Mouse (Mus musculus) MEL (cell line): ENCODE data around the gene Trim41. TPM values are rescaled to one million over a fixed set of nuclear protein-coding genes. Genes with fewer than 3 reads are reported as not detected.

Source experiments
- DNase-seq: peaks from one replicate; pipeline ENCODE4 v3.0.0; 2011; ENCODE audit warnings: low read depth, low spot score
- H3K27ac ChIP-seq: 2 replicates; pipeline ENCODE4 v1.5.1; 2012; ENCODE audit warnings: low read depth, mild to moderate bottlenecking, control low read depth, low read length, moderate library complexity; ENCODE audit not compliant: control insufficient read depth
- H3K27me3 ChIP-seq, 2 experiments: fragments of 150-350 bp in 1 of 2; sonication (generic) in 1 of 2; 2 replicates each; pipeline ENCODE4 v1.6.1; 2012; ENCODE audit warnings: low read length in 2 of 2, mild to moderate bottlenecking in 2 of 2, improper control_type of control experiment in 1 of 2, moderate library complexity in 1 of 2; ENCODE audit not compliant: insufficient read depth in 2 of 2, control insufficient read depth in 1 of 2
- H3K36me3 ChIP-seq, 2 experiments: 2 replicates each; pipeline ENCODE4 v1.6.1; 2012 to 2014; ENCODE audit warnings: low read length in 2 of 2, improper control_type of control experiment in 1 of 2, inconsistent platforms in 1 of 2, mild to moderate bottlenecking in 1 of 2; ENCODE audit not compliant: insufficient read depth in 2 of 2, control insufficient read depth in 1 of 2
- H3K4me1 ChIP-seq, 2 experiments: fragments of 150-350 bp in 1 of 2; sonication (generic) in 1 of 2; 2 replicates each; pipeline ENCODE4 v1.6.1; 2012; ENCODE audit warnings: low read length in 2 of 2, improper control_type of control experiment in 1 of 2, mild to moderate bottlenecking in 1 of 2; ENCODE audit not compliant: insufficient read depth in 2 of 2, control insufficient read depth in 1 of 2
- H3K4me3 ChIP-seq, 2 experiments: fragments of 150-350 bp in 1 of 2; sonication (generic) in 1 of 2; 2 replicates each; pipeline ENCODE4 v1.5.1; 2012; ENCODE audit warnings: low read depth in 2 of 2, low read length in 2 of 2, mild to moderate bottlenecking in 2 of 2, moderate library complexity in 2 of 2, control low read depth in 1 of 2, improper control_type of control experiment in 1 of 2; ENCODE audit not compliant: control insufficient read depth in 1 of 2, insufficient read depth in 1 of 2
- H3K79me2 ChIP-seq: 2 replicates; pipeline ENCODE4 v1.6.1; 2012; ENCODE audit warnings: mild to moderate bottlenecking, low read length, moderate library complexity; ENCODE audit not compliant: control insufficient read depth, poor library complexity, insufficient read depth
- H3K9ac ChIP-seq: 2 replicates; pipeline ENCODE4 v1.6.1; 2012; ENCODE audit warnings: low read depth, mild to moderate bottlenecking, control low read depth, low read length, moderate library complexity; ENCODE audit not compliant: control insufficient read depth, poor library complexity, severe bottlenecking
- H3K9me3 ChIP-seq: fragments of 150-350 bp; sonication (generic); replicated peaks from 2 replicates; pipeline ENCODE4 v1.6.1; 2012; ENCODE audit warnings: mild to moderate bottlenecking, low read length, improper control_type of control experiment, moderate library complexity; ENCODE audit not compliant: insufficient read depth
- CHD1 ChIP-seq: IDR thresholded peaks from 2 replicates; pipeline ENCODE4 v1.6.1; 2012; ENCODE audit warnings: low read depth, mild to moderate bottlenecking, inconsistent platforms, low read length, improper control_type of control experiment
- CTCF ChIP-seq, 3 experiments: IDR thresholded peaks in 2 of 3; conservative IDR thresholded peaks in 1 of 3; 2 replicates each; pipeline ENCODE4 v1.5.1; 2011 to 2012; ENCODE audit warnings: low read length in 3 of 3, low read depth in 2 of 3, mild to moderate bottlenecking in 2 of 3, improper control_type of control experiment in 1 of 3, inconsistent platforms in 1 of 3, mixed read lengths in 1 of 3, moderate library complexity in 1 of 3; ENCODE audit not compliant: control insufficient read depth in 1 of 3, insufficient read depth in 1 of 3, poor library complexity in 1 of 3, severe bottlenecking in 1 of 3
- E2F4 ChIP-seq: IDR thresholded peaks from 2 replicates; pipeline ENCODE4 v1.6.1; 2011; ENCODE audit warnings: low read depth, low read length, improper control_type of control experiment, borderline replicate concordance
- ELF1 ChIP-seq: IDR thresholded peaks from 2 replicates; pipeline ENCODE4 v1.6.1; 2014; ENCODE audit warnings: low read depth, mild to moderate bottlenecking, inconsistent platforms, low read length, improper control_type of control experiment, moderate library complexity
- EP300 ChIP-seq, 2 experiments: IDR thresholded peaks; 2 replicates each; pipeline ENCODE4 v1.6.1; 2011; ENCODE audit warnings: improper control_type of control experiment in 2 of 2, low read length in 2 of 2, low read depth in 1 of 2, mild to moderate bottlenecking in 1 of 2
- ETS1 ChIP-seq: IDR thresholded peaks from 2 replicates; pipeline ENCODE4 v1.6.1; 2012; ENCODE audit warnings: low read depth, mild to moderate bottlenecking, inconsistent platforms, low read length, improper control_type of control experiment, moderate library complexity
- JUND ChIP-seq: IDR thresholded peaks from 2 replicates; pipeline ENCODE4 v1.6.1; 2011; ENCODE audit warnings: low read depth, mild to moderate bottlenecking, improper control_type of control experiment, low read length
- MAFK ChIP-seq: IDR thresholded peaks from 2 replicates; pipeline ENCODE4 v1.6.1; 2011; ENCODE audit warnings: low read depth, mild to moderate bottlenecking, low read length, improper control_type of control experiment, borderline replicate concordance
- MAX ChIP-seq: IDR thresholded peaks from 2 replicates; pipeline ENCODE4 v1.6.1; 2011; ENCODE audit warnings: low read length, improper control_type of control experiment
- MEF2A ChIP-seq: IDR thresholded peaks from 2 replicates; pipeline ENCODE4 v1.6.1; 2014; ENCODE audit warnings: low read depth, mild to moderate bottlenecking, inconsistent platforms, low read length, improper control_type of control experiment; ENCODE audit not compliant: poor library complexity, insufficient replicate concordance, severe bottlenecking; ENCODE audit errors: extremely low read depth
- MYB ChIP-seq: IDR thresholded peaks from 2 replicates; pipeline ENCODE4 v1.6.1; 2011; ENCODE audit warnings: mild to moderate bottlenecking, low read depth, low read length, improper control_type of control experiment
- POLR2A ChIP-seq, 2 experiments: IDR thresholded peaks; 2 replicates each; pipeline ENCODE4 v1.6.1; 2011 to 2012; ENCODE audit warnings: low read length in 2 of 2, mild to moderate bottlenecking in 2 of 2, control low read depth in 1 of 2, improper control_type of control experiment in 1 of 2, low read depth in 1 of 2, moderate library complexity in 1 of 2; ENCODE audit not compliant: control insufficient read depth in 1 of 2, insufficient read depth in 1 of 2, poor library complexity in 1 of 2
- POLR2AphosphoS2 ChIP-seq: IDR thresholded peaks from 2 replicates; pipeline ENCODE4 v1.6.1; 2011; ENCODE audit warnings: low read length, improper control_type of control experiment
- SIN3A ChIP-seq: IDR thresholded peaks from 2 replicates; pipeline ENCODE4 v1.6.1; 2012; ENCODE audit warnings: low read length, improper control_type of control experiment, inconsistent platforms
- SMC3 ChIP-seq: IDR thresholded peaks from 2 replicates; pipeline ENCODE4 v1.6.1; 2011; ENCODE audit warnings: low read depth, low read length, improper control_type of control experiment
- TBP ChIP-seq: IDR thresholded peaks from 2 replicates; pipeline ENCODE4 v1.8.0; 2011; ENCODE audit warnings: low read depth, low read length, improper control_type of control experiment
- TCF12 ChIP-seq: IDR thresholded peaks from 2 replicates; pipeline ENCODE4 v1.6.1; 2014; ENCODE audit warnings: low read depth, mild to moderate bottlenecking, inconsistent platforms, low read length, improper control_type of control experiment, moderate library complexity
- UBTF ChIP-seq: IDR thresholded peaks from 2 replicates; pipeline ENCODE4 v1.6.1; 2012; ENCODE audit warnings: low read depth, mild to moderate bottlenecking, inconsistent platforms, low read length, improper control_type of control experiment, moderate library complexity, borderline replicate concordance; ENCODE audit not compliant: insufficient read depth
- ZC3H11A ChIP-seq: IDR thresholded peaks from 2 replicates; pipeline ENCODE4 v1.6.1; 2012; ENCODE audit warnings: low read depth, mild to moderate bottlenecking, inconsistent platforms, low read length, improper control_type of control experiment
- ZKSCAN1 ChIP-seq: IDR thresholded peaks from 2 replicates; pipeline ENCODE4 v1.6.1; 2012; ENCODE audit warnings: low read depth, mild to moderate bottlenecking, inconsistent platforms, low read length, improper control_type of control experiment, moderate library complexity
- ZMIZ1 ChIP-seq: IDR thresholded peaks from 2 replicates; pipeline ENCODE4 v1.6.1; 2012; ENCODE audit warnings: low read depth, mild to moderate bottlenecking, inconsistent platforms, low read length, improper control_type of control experiment, moderate library complexity
- polyA plus RNA-seq, 2 experiments: library from polyadenylated mRNA; stranded (reverse) in 1 of 2; unstranded in 1 of 2; fragments of >175 nt in 1 of 2; fragments of >200 nt in 1 of 2; gene quantifications; 2 replicates each; pipeline versions ENCODE4 v1.2.1 to v1.2.4; 2012; ENCODE audit warnings: low replicate concordance in 2 of 2, low read depth in 1 of 2; ENCODE audit not compliant: insufficient read length in 2 of 2, insufficient read depth in 1 of 2, missing spikeins in 1 of 2
- total RNA-seq: library from RNA; depleted of rRNA; stranded (reverse); fragments of 300-350 nt; gene quantifications from 2 replicates; pipeline ENCODE4 v1.2.3, GENCODE M21; 2012

The Trim41 gene
- total and polyA plus RNA-seq, 3 experiments, result 37.0 to 76.3 (median 56.4) TPM

DNA sequence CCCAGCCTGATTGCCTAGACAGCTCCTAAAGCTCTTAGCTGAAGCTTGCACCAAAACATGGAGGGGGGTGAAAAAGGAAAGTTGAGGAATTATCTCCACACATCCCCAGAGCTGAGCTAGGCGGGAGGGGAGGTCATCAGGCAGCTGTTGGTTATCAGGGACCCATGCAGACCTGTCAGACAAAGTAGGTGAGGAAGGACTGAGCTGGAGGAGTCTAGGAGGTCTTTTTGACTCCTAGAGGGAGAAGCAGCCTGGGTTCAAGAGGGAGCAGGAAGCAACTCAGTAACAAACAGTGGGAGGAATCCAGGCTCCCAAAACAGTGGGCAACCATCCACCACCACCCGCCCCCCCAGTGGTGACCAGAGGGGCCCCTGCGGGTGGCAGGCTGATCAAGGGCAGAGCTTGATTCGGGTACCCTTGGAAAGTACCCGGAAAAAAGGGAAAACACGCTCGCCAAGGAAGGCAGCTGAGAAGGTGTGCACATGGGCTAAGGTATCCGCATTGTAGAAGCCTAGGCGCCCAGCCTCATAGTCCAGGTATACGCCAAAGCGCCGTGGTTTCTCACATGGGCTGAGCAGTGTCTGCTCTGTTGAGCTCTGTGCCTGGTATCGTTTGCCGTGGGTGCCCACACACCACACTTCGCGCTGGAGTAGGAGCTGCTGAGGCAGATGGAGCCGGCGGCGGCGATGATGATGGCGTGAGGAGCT, 10.1 kb downstream of the Trim41 start:
- no peaks in the 10 kb centered on the region for H3K27me3 ChIP-seq
- peaks cover 24% of the 10 kb centered on the region for H3K79me2 ChIP-seq
- no peak overlapping the region for H3K9ac ChIP-seq
- no peaks in the 10 kb centered on the region for H3K9me3 ChIP-seq
- peaks cover 38 to 42% of the 10 kb centered on the region in 2 experiments for H3K36me3 ChIP-seq
- no peak overlapping the region for H3K27ac ChIP-seq
- TF ChIP-seq TBP, result 0 out of 2 replicates have a peak, but pooled peaks have one; percentile 26
- TF ChIP-seq POLR2AphosphoS2, result peak; percentile 97
- no peak for TF ChIP-seq ZC3H11A
- 0 out of 2 replicates have a peak, but pooled peaks have one; percentile 5 for TF ChIP-seq JUND
- TF ChIP-seq SMC3, result peak; percentile 45
- TF ChIP-seq TCF12, result no peak
- peak; percentile 92 for TF ChIP-seq ZMIZ1
- peak; percentile 73 for TF ChIP-seq MYB
- no peak for TF ChIP-seq ELF1
- 0 out of 4 replicates have a peak, but pooled peaks of 1 of the 2 experiments have one; percentile 3 for TF ChIP-seq EP300 (IDR thresholded peaks at IDR 0.05; ENCODE audit: low read depth in 1 of 2, low read length in 2 of 2)
- TF ChIP-seq MEF2A, result no peak
- TF ChIP-seq POLR2A (IDR thresholded peaks at IDR 0.05; ENCODE audit: control insufficient read depth in 1 of 2, insufficient read depth in 1 of 2, low read depth in 1 of 2, low read length in 2 of 2, poor library complexity in 1 of 2), result peak in 1 of 2 experiments; percentile 84; a peak in 2 of 4 replicates
- TF ChIP-seq UBTF, result no peak
- TF ChIP-seq CHD1, result no peak
- 0 out of 2 replicates have a peak, but pooled peaks have one; percentile 29 for TF ChIP-seq ETS1
- no peak for TF ChIP-seq E2F4
- 0 out of 6 replicates have a peak, but pooled peaks of 1 of the 3 experiments have one; percentile 8 for TF ChIP-seq CTCF (IDR thresholded peaks at IDR 0.05 in 2 of 3, conservative IDR thresholded peaks at IDR 0.05 in 1 of 3; ENCODE audit: control insufficient read depth in 1 of 3, insufficient read depth in 1 of 3, low read depth in 2 of 3, low read length in 3 of 3, poor library complexity in 1 of 3, severe bottlenecking in 1 of 3)
- TF ChIP-seq MAX, result no peak
- TF ChIP-seq ZKSCAN1, result 0 out of 2 replicates have a peak, but pooled peaks have one; percentile 57
- peak; percentile 44; the same call in 1 of the 2 replicates for TF ChIP-seq SIN3A
- TF ChIP-seq MAFK, result peak; percentile 49; the same call in 1 of the 2 replicates
- DNase-seq, result peak; percentile 75
- peaks cover 3 to 12% of the 10 kb centered on the region in 2 experiments; a peak in 1 of 4 replicates for H3K4me1 ChIP-seq
- H3K4me3 ChIP-seq, result no peak overlapping the region
